Mouse (Mus musculus): ENCODE results near the gene Neo1.

The Neo1 gene

GRCm38 (mm10) chr9:59036159-59036731 lies at the start of gene Neo1:
Gene Neo1, minus strand, starts transcription at chr9:59036441.
- peak; percentile 91 for DNase-seq

GRCm38 (mm10) chr9:59075632-59076031 lies 39.4 kb upstream of the Neo1 start:
- no peak for DNase-seq

- DNase-seq, result no peak
These were observed 37.6 kb upstream of the Neo1 start for GRCm38 (mm10) chr9:59073887-59074286.

GRCm38 (mm10) chr9:59072076-59072777 lies 36.0 kb upstream of the Neo1 start:
- DNase-seq, result no peak

- DNase-seq, result no peak
These were observed 35.2 kb upstream of the Neo1 start for GRCm38 (mm10) chr9:59071220-59071977.

GRCm38 (mm10) chr9:59070216-59070615 lies 34.0 kb upstream of the Neo1 start:
- no peak for DNase-seq

- no peak for DNase-seq
These were observed 29.5 kb upstream of the Neo1 start for GRCm38 (mm10) chr9:59065616-59066301.

GRCm38 (mm10) chr9:59062409-59062808 lies 26.2 kb upstream of the Neo1 start:
- no peak for DNase-seq

GRCm38 (mm10) chr9:59060026-59060605 lies 23.9 kb upstream of the Neo1 start:
- DNase-seq, result no peak

GRCm38 (mm10) chr9:59059158-59059557 lies 22.9 kb upstream of the Neo1 start:
- DNase-seq, result no peak

GRCm38 (mm10) chr9:59058060-59058459 lies 21.8 kb upstream of the Neo1 start:
- DNase-seq, result no peak

GRCm38 (mm10) chr9:59056281-59056680 lies 20.0 kb upstream of the Neo1 start:
- no peak for DNase-seq

- DNase-seq, result no peak
These were observed 5.6 kb upstream of the Neo1 start for GRCm38 (mm10) chr9:59041805-59042204.

GRCm38 (mm10) chr9:59036732-59037341 lies 596 bp upstream of the Neo1 start:
- no peak for DNase-seq

- DNase-seq, result peak; percentile 39
These were observed 691 bp downstream of the Neo1 start for GRCm38 (mm10) chr9:59035342-59036158.

- DNase-seq, result no peak
These were observed 1.4 kb downstream of the Neo1 start for GRCm38 (mm10) chr9:59034836-59035235.

GRCm38 (mm10) chr9:59033492-59033891 lies 2.7 kb downstream of the Neo1 start:
- DNase-seq, result no peak

- no peak for DNase-seq
These were observed 11.9 kb downstream of the Neo1 start for GRCm38 (mm10) chr9:59024245-59024844.

GRCm38 (mm10) chr9:59016060-59016719 lies 20.1 kb downstream of the Neo1 start:
- DNase-seq, result no peak

- no peak for DNase-seq
These were observed 22.9 kb downstream of the Neo1 start for GRCm38 (mm10) chr9:59013365-59013764.

Data from kidney, adult 11 months (tissue).